Mouse (Mus musculus): ENCODE data around the gene Gcgr. TPM values are rescaled to one million over a fixed set of nuclear protein-coding genes. Genes with fewer than 3 reads are reported as not detected.

The Gcgr gene
- polyA plus RNA-seq, 1 experiment: 0.07 TPM

DNA sequence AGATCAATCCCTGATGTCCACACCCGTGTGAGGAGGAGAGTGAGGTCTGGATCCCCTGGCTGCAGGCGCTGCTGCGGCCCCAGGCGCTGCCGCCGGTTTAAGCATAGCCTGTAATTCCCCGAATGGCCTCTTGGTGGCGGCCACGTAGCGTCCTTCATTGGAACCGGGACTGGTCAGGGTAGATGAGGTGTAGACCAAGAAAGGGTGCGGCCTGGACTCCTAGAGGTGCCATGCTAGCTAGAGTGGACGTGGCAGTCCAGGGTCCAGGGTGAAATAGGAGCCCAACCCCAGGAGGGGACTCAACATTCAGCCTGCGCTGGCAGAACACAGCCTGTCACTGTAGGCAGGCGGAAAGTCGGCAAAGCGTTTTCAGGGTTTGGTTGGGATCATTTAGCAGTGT is 14.9 kb upstream of the Gcgr start:
- Histone ChIP-seq H3K36me3 (ENCODE audit: control insufficient read depth, insufficient read depth, low read length) (no peaks in the 10 kb centered on the region), H3K4me3 (ENCODE audit: control insufficient read depth, low read depth, low read length) (peak overlapping the region; percentile 66), H3K4me1 (ENCODE audit: control insufficient read depth, insufficient read depth, low read length) (peaks cover 10% of the 10 kb centered on the region), H3K27ac (ENCODE audit: control insufficient read depth, insufficient read depth, low read depth, low read length) (no peak overlapping the region), H3K27me3 (ENCODE audit: control insufficient read depth, insufficient read depth, low read length) (no peaks in the 10 kb centered on the region)
- TF ChIP-seq CTCF (IDR thresholded peaks at IDR 0.05; ENCODE audit: control insufficient read depth, insufficient read depth, insufficient replicate concordance, low read depth, low read length): peak; percentile 98
- no peak for TF ChIP-seq POLR2A (IDR thresholded peaks at IDR 0.05; ENCODE audit: control insufficient read depth, low read depth, low read length)

DNA sequence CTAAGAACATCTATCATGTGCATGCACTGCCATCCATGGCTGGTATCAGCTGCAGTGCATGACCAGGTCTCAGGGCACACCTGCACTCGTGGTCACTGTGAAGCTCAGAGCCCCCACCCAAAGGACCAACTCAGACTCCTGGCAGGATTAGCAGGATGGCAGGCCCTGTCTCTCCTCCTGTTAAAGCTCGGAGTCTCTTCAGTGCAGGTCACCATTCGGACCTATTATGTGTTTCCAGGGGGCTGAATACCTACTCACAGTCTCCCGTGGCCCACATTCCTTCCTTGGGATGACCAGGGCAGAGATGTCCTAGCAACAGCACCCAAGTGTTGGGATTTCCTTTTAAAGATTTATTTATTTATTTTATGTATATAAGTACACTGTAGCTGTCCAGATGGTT is 13.4 kb upstream of the Gcgr start:
- H3K36me3 ChIP-seq (ENCODE audit: control insufficient read depth, insufficient read depth, low read length): no peaks in the 10 kb centered on the region
- H3K4me3 ChIP-seq (ENCODE audit: control insufficient read depth, low read depth, low read length): no peak overlapping the region
- H3K27me3 ChIP-seq (ENCODE audit: control insufficient read depth, insufficient read depth, low read length): no peaks in the 10 kb centered on the region
- TF ChIP-seq CTCF (IDR thresholded peaks at IDR 0.05; ENCODE audit: control insufficient read depth, insufficient read depth, insufficient replicate concordance, low read depth, low read length) (no peak), POLR2A (IDR thresholded peaks at IDR 0.05; ENCODE audit: control insufficient read depth, low read depth, low read length) (no peak)
- H3K27ac ChIP-seq (ENCODE audit: control insufficient read depth, insufficient read depth, low read depth, low read length): no peak overlapping the region
- H3K4me1 ChIP-seq (ENCODE audit: control insufficient read depth, insufficient read depth, low read length): peaks cover 8% of the 10 kb centered on the region

DNA sequence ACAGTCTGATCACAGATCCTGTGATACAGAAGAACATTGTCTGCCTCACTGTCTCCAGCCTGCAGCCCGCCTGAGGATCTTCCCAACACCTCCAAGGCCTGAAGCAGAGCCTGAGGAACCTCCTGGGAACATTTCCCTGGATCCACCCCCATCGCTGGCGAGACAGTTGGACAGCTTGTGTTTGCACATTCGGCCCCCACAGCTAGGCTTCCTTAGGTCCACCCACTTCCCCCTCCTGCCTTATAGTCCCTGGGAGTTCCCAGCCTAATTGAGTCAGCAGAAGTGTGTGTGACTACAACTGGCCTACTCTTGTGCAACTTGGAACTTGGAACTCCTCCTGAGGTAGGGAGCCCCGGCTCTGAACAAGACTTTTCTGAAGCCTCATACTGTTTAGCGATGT is 12.5 kb upstream of the Gcgr start:
- Histone ChIP-seq H3K27me3 (ENCODE audit: control insufficient read depth, insufficient read depth, low read length) (no peaks in the 10 kb centered on the region), H3K27ac (ENCODE audit: control insufficient read depth, insufficient read depth, low read depth, low read length) (no peak overlapping the region), H3K36me3 (ENCODE audit: control insufficient read depth, insufficient read depth, low read length) (no peaks in the 10 kb centered on the region), H3K4me1 (ENCODE audit: control insufficient read depth, insufficient read depth, low read length) (peaks cover 8% of the 10 kb centered on the region), H3K4me3 (ENCODE audit: control insufficient read depth, low read depth, low read length) (no peak overlapping the region)
- TF ChIP-seq CTCF (IDR thresholded peaks at IDR 0.05; ENCODE audit: control insufficient read depth, insufficient read depth, insufficient replicate concordance, low read depth, low read length): no peak
- TF ChIP-seq POLR2A (IDR thresholded peaks at IDR 0.05; ENCODE audit: control insufficient read depth, low read depth, low read length): no peak

GRCm38 (mm10) chr11:120518558-120518957 is 11.9 kb upstream of the Gcgr start:
- H3K36me3 ChIP-seq (ENCODE audit: control insufficient read depth, insufficient read depth, low read length): no peaks in the 10 kb centered on the region
- H3K4me3 ChIP-seq (ENCODE audit: control insufficient read depth, low read depth, low read length): no peak overlapping the region
- H3K4me1 ChIP-seq (ENCODE audit: control insufficient read depth, insufficient read depth, low read length): peaks cover 8% of the 10 kb centered on the region
- H3K27me3 ChIP-seq (ENCODE audit: control insufficient read depth, insufficient read depth, low read length): no peaks in the 10 kb centered on the region
- peak overlapping the region; percentile 43; the same call in 1 of the 2 replicates for H3K27ac ChIP-seq (ENCODE audit: control insufficient read depth, insufficient read depth, low read depth, low read length)
- no peak for TF ChIP-seq CTCF (IDR thresholded peaks at IDR 0.05; ENCODE audit: control insufficient read depth, insufficient read depth, insufficient replicate concordance, low read depth, low read length)
- TF ChIP-seq POLR2A (IDR thresholded peaks at IDR 0.05; ENCODE audit: control insufficient read depth, low read depth, low read length): no peak

DNA sequence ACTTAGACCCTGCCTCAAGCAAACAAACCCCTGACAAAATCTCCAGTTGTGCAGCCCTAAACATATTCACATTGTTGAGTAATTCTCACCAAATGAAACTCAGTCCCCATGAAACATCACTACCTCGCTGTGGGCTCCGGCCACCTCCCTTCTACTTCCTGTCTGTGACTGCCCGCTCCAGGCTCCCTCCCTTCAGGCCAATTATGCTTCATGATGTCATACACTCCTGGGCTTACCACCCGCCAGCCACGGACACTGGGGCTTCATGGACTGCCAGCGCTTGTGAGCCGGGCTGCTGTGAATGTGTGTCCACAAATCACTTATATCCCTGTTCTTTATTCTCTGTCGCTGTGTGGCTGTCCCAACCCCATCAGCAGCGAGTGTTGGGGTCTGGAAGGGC is 10.8 kb upstream of the Gcgr start:
- H3K27ac ChIP-seq (ENCODE audit: control insufficient read depth, insufficient read depth, low read depth, low read length): no peak overlapping the region
- H3K4me3 ChIP-seq (ENCODE audit: control insufficient read depth, low read depth, low read length): no peak overlapping the region
- H3K36me3 ChIP-seq (ENCODE audit: control insufficient read depth, insufficient read depth, low read length): no peaks in the 10 kb centered on the region
- H3K27me3 ChIP-seq (ENCODE audit: control insufficient read depth, insufficient read depth, low read length): no peaks in the 10 kb centered on the region
- peaks cover 8% of the 10 kb centered on the region for H3K4me1 ChIP-seq (ENCODE audit: control insufficient read depth, insufficient read depth, low read length)
- TF ChIP-seq CTCF (IDR thresholded peaks at IDR 0.05; ENCODE audit: control insufficient read depth, insufficient read depth, insufficient replicate concordance, low read depth, low read length) (no peak), POLR2A (IDR thresholded peaks at IDR 0.05; ENCODE audit: control insufficient read depth, low read depth, low read length) (no peak)

GRCm38 (mm10) chr11:120520498-120520897 is 10.0 kb upstream of the Gcgr start:
- Histone ChIP-seq H3K27me3 (ENCODE audit: control insufficient read depth, insufficient read depth, low read length) (no peaks in the 10 kb centered on the region), H3K36me3 (ENCODE audit: control insufficient read depth, insufficient read depth, low read length) (no peaks in the 10 kb centered on the region), H3K4me3 (ENCODE audit: control insufficient read depth, low read depth, low read length) (no peak overlapping the region), H3K4me1 (ENCODE audit: control insufficient read depth, insufficient read depth, low read length) (peaks cover 5% of the 10 kb centered on the region; the same call in 1 of the 2 replicates), H3K27ac (ENCODE audit: control insufficient read depth, insufficient read depth, low read depth, low read length) (no peak overlapping the region)
- TF ChIP-seq POLR2A (IDR thresholded peaks at IDR 0.05; ENCODE audit: control insufficient read depth, low read depth, low read length) (no peak), CTCF (IDR thresholded peaks at IDR 0.05; ENCODE audit: control insufficient read depth, insufficient read depth, insufficient replicate concordance, low read depth, low read length) (no peak)

DNA sequence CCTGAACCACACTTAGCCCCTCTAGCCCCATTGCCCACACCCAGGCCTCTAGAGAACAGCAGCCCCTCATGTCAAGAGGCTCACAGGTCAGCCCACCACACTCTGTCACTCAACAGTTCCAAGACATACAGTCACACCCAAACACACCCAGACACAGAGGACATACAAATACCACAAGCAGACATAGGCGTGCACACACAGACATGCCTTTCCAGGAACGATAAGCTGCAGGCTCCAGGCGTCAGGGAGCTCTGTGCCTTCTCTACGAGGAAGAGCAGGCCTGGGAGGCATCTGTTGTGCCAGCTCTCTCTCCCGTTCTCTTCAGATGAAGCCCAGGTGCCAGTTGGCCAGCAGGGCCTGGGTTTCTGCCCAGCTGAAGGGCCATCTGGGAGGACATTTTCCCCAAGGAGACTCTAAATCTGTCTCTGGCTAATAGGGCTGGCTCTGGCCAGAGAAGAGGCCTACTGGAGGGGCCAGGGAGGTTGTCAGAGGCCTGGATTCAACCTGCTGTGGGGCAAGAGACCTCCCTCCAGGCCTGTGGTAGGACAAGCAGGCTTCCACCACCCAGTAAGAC is 9.4 kb upstream of the Gcgr start:
- Histone ChIP-seq H3K4me3 (ENCODE audit: control insufficient read depth, low read depth, low read length) (no peak overlapping the region), H3K4me1 (ENCODE audit: control insufficient read depth, insufficient read depth, low read length) (peaks cover 3% of the 10 kb centered on the region; the same call in 1 of the 2 replicates), H3K36me3 (ENCODE audit: control insufficient read depth, insufficient read depth, low read length) (no peaks in the 10 kb centered on the region), H3K27ac (ENCODE audit: control insufficient read depth, insufficient read depth, low read depth, low read length) (no peak overlapping the region), H3K27me3 (ENCODE audit: control insufficient read depth, insufficient read depth, low read length) (no peaks in the 10 kb centered on the region)
- no peak for TF ChIP-seq CTCF (IDR thresholded peaks at IDR 0.05; ENCODE audit: control insufficient read depth, insufficient read depth, insufficient replicate concordance, low read depth, low read length)
- no peak for TF ChIP-seq POLR2A (IDR thresholded peaks at IDR 0.05; ENCODE audit: control insufficient read depth, low read depth, low read length)
